Mouse (Mus musculus) lung, postnatal 0 days (tissue): ENCODE results near the gene Gucd1.
A peak's percentile ranks its signal among the peaks of the same experiment; 100 is the strongest.

ENCODE experiments used
- CTCF ChIP-seq: IDR thresholded peaks from 2 replicates; pipeline ENCODE4 v1.5.1; 2016; ENCODE audit warnings: antibody characterized with exemption, mild to moderate bottlenecking
- EP300 ChIP-seq: IDR thresholded peaks from 2 replicates; pipeline ENCODE4 v1.6.1; 2016; ENCODE audit warnings: antibody characterized with exemption, mild to moderate bottlenecking, control low read depth

- 0 out of 2 replicates have a peak, but pooled peaks have one; percentile 30 for TF ChIP-seq EP300
- no peak for TF ChIP-seq CTCF
Measured at GRCm38 (mm10) chr10:75334175-75334574, 183.6 kb downstream of the Gucd1 start.
